Mouse (Mus musculus) kidney, embryonic 16.5 days (tissue): ENCODE results near the gene Slc5a9. TPM values are rescaled to one million over a fixed set of nuclear protein-coding genes. Genes with fewer than 3 reads are reported as not detected.

Source experiments
- ATAC-seq: fragments of 200-750 bp; cut with Nextera tagmentation; 2 replicates; pipeline ENCODE4 v1.8.0; 2017; ENCODE audit warnings: moderate TSS enrichment; ENCODE audit not compliant: low FRiP score, low TSS enrichment
- H3K27ac ChIP-seq: fragments of 300-500 bp; sonication (generic); 2 replicates; pipeline ENCODE4 v1.5.1; 2014; ENCODE audit warnings: low read length
- H3K27me3 ChIP-seq: fragments of 300-500 bp; sonication (generic); 2 replicates; pipeline ENCODE4 v1.6.1; 2014; ENCODE audit warnings: low read length, control low read depth, mixed read lengths; ENCODE audit not compliant: insufficient read depth
- H3K36me3 ChIP-seq: fragments of 300-500 bp; sonication (generic); 2 replicates; pipeline ENCODE4 v1.6.1; 2014; ENCODE audit warnings: low read length, control low read depth, mixed read lengths; ENCODE audit not compliant: insufficient read depth
- H3K4me1 ChIP-seq: fragments of 300-500 bp; sonication (generic); 2 replicates; pipeline ENCODE4 v1.6.1; 2014; ENCODE audit warnings: low read length, control low read depth, mixed read lengths; ENCODE audit not compliant: insufficient read depth
- H3K4me2 ChIP-seq: fragments of 300-500 bp; sonication (generic); replicated peaks from 2 replicates; pipeline ENCODE4 v1.6.1; 2014; ENCODE audit warnings: low read depth, low read length
- H3K4me3 ChIP-seq: fragments of 300-500 bp; sonication (generic); 2 replicates; pipeline ENCODE4 v1.5.1; 2014; ENCODE audit warnings: mild to moderate bottlenecking, low read length
- H3K9ac ChIP-seq: fragments of 300-500 bp; sonication (generic); replicated peaks from 2 replicates; pipeline ENCODE4 v1.6.1; 2014; ENCODE audit warnings: low read length
- H3K9me3 ChIP-seq: fragments of 300-500 bp; sonication (generic); 2 replicates; pipeline ENCODE4 v1.6.1; 2016; ENCODE audit warnings: low read length, control low read depth
- WGBS: fragments of 180-500 bp; shearing (Covaris S2); extraction: QIAGEN DNeasy Blood & Tissue Kit; methylation state at CpG from one replicate; pipeline ENCODE4 v1.1.7; 2014; 5-methylcytosine and 5-hydroxymethylcytosine counted together
- polyA plus RNA-seq: library from polyadenylated mRNA; unstranded; fragments of >200 nt; fragmentation: Nextera tagmentation; extraction: Ambion mirVana; gene quantifications from 2 replicates; pipeline ENCODE4 v1.2.1, GENCODE M21; 2015

Gene Slc5a9
- polyA plus RNA-seq, 1 experiment from 2014 or later = 3.3 TPM

GRCm38 (mm10) chr4:111883543-111883942 lies 19.2 kb downstream of the Slc5a9 start:
- H3K4me3 ChIP-seq = no peak overlapping the region
- ATAC-seq = no peak
- 82% methylated on average over 12 of the region's 12 CpGs for WGBS
- H3K9me3 ChIP-seq = no peaks in the 10 kb centered on the region
- no peak overlapping the region for H3K4me2 ChIP-seq
- H3K9ac ChIP-seq = no peak overlapping the region
- H3K36me3 ChIP-seq = no peaks in the 10 kb centered on the region
- no peak overlapping the region for H3K27ac ChIP-seq
- H3K4me1 ChIP-seq = 0 out of 2 replicates have a peak, but pooled peaks cover 5% of the 10 kb centered on the region
- no peaks in the 10 kb centered on the region for H3K27me3 ChIP-seq

- H3K4me3 ChIP-seq = no peak overlapping the region
- H3K9ac ChIP-seq = no peak overlapping the region; the same call in 1 of the 2 replicates
- ATAC-seq = peak; percentile 60; the same call in 1 of the 2 replicates
- no peaks in the 10 kb centered on the region for H3K9me3 ChIP-seq
- H3K27me3 ChIP-seq = no peaks in the 10 kb centered on the region
- H3K36me3 ChIP-seq = no peaks in the 10 kb centered on the region
- no peaks in the 10 kb centered on the region for H3K4me1 ChIP-seq
- H3K4me2 ChIP-seq = no peak overlapping the region
- 30% methylated on average over 4 of the region's 4 CpGs for WGBS
- H3K27ac ChIP-seq = no peak overlapping the region; the same call in 1 of the 2 replicates
These were observed 22.4 kb downstream of the Slc5a9 start for GRCm38 (mm10) chr4:111880112-111880875.

GRCm38 (mm10) chr4:111867743-111868401 lies 34.8 kb downstream of the Slc5a9 start:
- no peaks in the 10 kb centered on the region for H3K27me3 ChIP-seq
- no peak overlapping the region for H3K9ac ChIP-seq
- H3K4me1 ChIP-seq = no peaks in the 10 kb centered on the region
- no peak for ATAC-seq
- no peak overlapping the region for H3K27ac ChIP-seq
- 88% methylated on average over 2 of the region's 2 CpGs for WGBS
- no peak overlapping the region for H3K4me3 ChIP-seq
- H3K36me3 ChIP-seq = no peaks in the 10 kb centered on the region
- H3K9me3 ChIP-seq = no peaks in the 10 kb centered on the region
- H3K4me2 ChIP-seq = no peak overlapping the region

- Histone ChIP-seq H3K36me3 (no peaks in the 10 kb centered on the region), H3K4me3 (no peak overlapping the region), H3K27ac (no peak overlapping the region), H3K4me2 (no peak overlapping the region), H3K9ac (no peak overlapping the region), H3K27me3 (no peaks in the 10 kb centered on the region), H3K9me3 (no peaks in the 10 kb centered on the region), H3K4me1 (no peaks in the 10 kb centered on the region)
- ATAC-seq = no peak
- 86% methylated on average over 5 of the region's 5 CpGs for WGBS
These were observed 36.0 kb downstream of the Slc5a9 start for GRCm38 (mm10) chr4:111866701-111867100.

GRCm38 (mm10) chr4:111852626-111853025 lies 50.1 kb downstream of the Slc5a9 start:
- H3K27me3 ChIP-seq = no peaks in the 10 kb centered on the region
- no peak overlapping the region for H3K9ac ChIP-seq
- no peak for ATAC-seq
- no peaks in the 10 kb centered on the region for H3K9me3 ChIP-seq
- H3K36me3 ChIP-seq = no peaks in the 10 kb centered on the region
- H3K4me3 ChIP-seq = no peak overlapping the region
- H3K4me1 ChIP-seq = no peaks in the 10 kb centered on the region
- no peak overlapping the region for H3K4me2 ChIP-seq
- H3K27ac ChIP-seq = no peak overlapping the region

- no peak overlapping the region for H3K27ac ChIP-seq
These were observed 63.8 kb downstream of the Slc5a9 start for GRCm38 (mm10) chr4:111838882-111839281.

More at GRCm38 (mm10) chr4:111838882-111839281, 63.8 kb downstream of the Slc5a9 start:
- no peak for ATAC-seq
- no peaks in the 10 kb centered on the region for H3K27me3 ChIP-seq
- no peaks in the 10 kb centered on the region for H3K9me3 ChIP-seq
- H3K4me3 ChIP-seq = no peak overlapping the region
- no peaks in the 10 kb centered on the region for H3K36me3 ChIP-seq
- WGBS = 88% methylated on average over 6 of the region's 6 CpGs
- H3K4me1 ChIP-seq = no peaks in the 10 kb centered on the region
- H3K4me2 ChIP-seq = no peak overlapping the region
- no peak overlapping the region for H3K9ac ChIP-seq

Other genes with a start within 250 kb of the Slc5a9 start
- gene Spata6, start 182.9 kb downstream of the Slc5a9 start, polyA plus RNA-seq = 33.7 and 34.4 TPM in 2 replicates
- gene Skint8, start 16.5 kb upstream of the Slc5a9 start, polyA plus RNA-seq = not detected in 2 replicates
- gene Skint7, start 70.0 kb upstream of the Slc5a9 start, polyA plus RNA-seq = not detected in 2 replicates
- gene Skint1, start 103.4 kb upstream of the Slc5a9 start, polyA plus RNA-seq = not detected in 2 replicates
- not detected in 2 replicates for gene Skint4, start 169.1 kb upstream of the Slc5a9 start, polyA plus RNA-seq